Mouse (Mus musculus) limb, embryonic 10.5 days (tissue): ENCODE results near the gene Shisal1. TPM values are rescaled to one million over a fixed set of nuclear protein-coding genes. Genes with fewer than 3 reads are reported as not detected.

Experiments
- DNase-seq: peaks from one replicate; pipeline ENCODE4 v3.0.0-alpha.2; 2017; ENCODE audit warnings: low spot score
- H3K27ac ChIP-seq: fragments of 300-500 bp; sonication (generic); 2 replicates; pipeline ENCODE4 v1.5.1; 2016; ENCODE audit warnings: mild to moderate bottlenecking
- H3K27me3 ChIP-seq: fragments of 300-500 bp; sonication (generic); 2 replicates; pipeline ENCODE4 v1.6.1; 2016; ENCODE audit warnings: low read depth, mild to moderate bottlenecking; ENCODE audit not compliant: poor library complexity, severe bottlenecking
- H3K36me3 ChIP-seq: fragments of 300-500 bp; sonication (generic); 2 replicates; pipeline ENCODE4 v1.6.1; 2016; ENCODE audit warnings: mild to moderate bottlenecking, moderate library complexity
- H3K4me1 ChIP-seq: fragments of 300-500 bp; sonication (generic); 2 replicates; pipeline ENCODE4 v1.6.1; 2016
- H3K4me3 ChIP-seq: fragments of 300-500 bp; sonication (generic); 2 replicates; pipeline ENCODE4 v1.5.1; 2016; ENCODE audit warnings: mild to moderate bottlenecking, moderate library complexity
- H3K9me3 ChIP-seq: fragments of 300-500 bp; sonication (generic); replicated peaks from 2 replicates; pipeline ENCODE4 v1.6.1; 2016; ENCODE audit warnings: mild to moderate bottlenecking
- WGBS: fragments of 180-500 bp; shearing (Covaris S2); methylation state at CpG from one replicate; pipeline ENCODE4 v1.1.7; 2016; 5-methylcytosine and 5-hydroxymethylcytosine counted together
- polyA plus RNA-seq: library from polyadenylated mRNA; unstranded; fragments of >200 nt; fragmentation: Nextera tagmentation; extraction: Ambion mirVana; gene quantifications from 2 replicates; pipeline ENCODE4 v1.2.1, GENCODE M21; 2016

Shisal1 gene
- polyA plus RNA-seq, 1 experiment from 2014 or later: 0.73 TPM

DNA sequence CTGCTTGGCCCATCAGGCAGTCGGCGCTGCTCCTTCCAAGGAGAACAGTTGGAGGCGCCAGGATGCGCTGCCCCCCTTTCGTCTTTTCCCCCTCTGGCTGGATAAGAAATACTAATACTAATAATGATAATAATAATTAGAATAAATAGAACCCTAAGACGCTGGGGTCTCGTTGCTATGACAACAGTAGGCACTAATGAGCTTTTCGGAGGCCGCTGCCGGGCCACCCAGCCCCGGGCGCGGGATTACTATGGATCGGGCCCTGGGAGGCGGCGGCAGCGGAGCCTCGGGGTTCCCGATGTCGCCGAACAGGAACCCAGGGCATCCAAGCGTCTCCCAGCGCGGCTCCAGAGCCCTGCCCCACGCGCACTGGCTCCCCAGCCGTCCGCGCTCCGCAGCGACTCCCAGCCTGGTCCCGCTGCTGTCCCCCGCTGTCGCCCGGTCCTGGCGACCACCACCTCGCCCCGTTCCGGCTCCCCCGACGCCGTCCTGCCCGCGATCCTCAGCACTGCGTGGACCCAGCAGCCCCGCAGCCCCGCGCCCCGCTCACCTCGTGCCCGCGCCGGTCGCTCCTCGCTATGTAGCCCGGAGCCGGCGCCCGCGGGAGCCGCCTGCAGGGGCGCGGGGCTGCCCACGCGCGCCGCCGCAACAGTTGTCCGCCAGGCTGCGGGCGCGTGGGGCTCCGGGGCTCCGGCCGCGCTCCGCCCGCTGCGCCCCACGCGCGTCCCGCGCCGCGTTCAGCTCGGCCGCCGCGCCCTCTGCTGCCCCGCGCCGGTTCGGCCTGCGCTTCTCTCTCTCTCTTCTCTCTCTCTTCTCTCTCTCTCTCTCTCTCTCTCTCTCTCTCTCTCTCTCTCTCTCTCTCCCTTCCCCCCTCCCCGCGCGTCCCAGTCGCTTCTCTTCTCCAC is 833 bp downstream of the Shisal1 start:
- Histone ChIP-seq H3K27me3 (peaks cover 100% of the 10 kb centered on the region), H3K27ac (peak overlapping the region; percentile 80), H3K4me1 (peaks cover 48% of the 10 kb centered on the region), H3K4me3 (peak overlapping the region; percentile 65), H3K9me3 (no peaks in the 10 kb centered on the region), H3K36me3 (no peaks in the 10 kb centered on the region)
- 3% methylated on average over 94 of the region's 99 CpGs for WGBS
- peak; percentile 66 for DNase-seq

DNA sequence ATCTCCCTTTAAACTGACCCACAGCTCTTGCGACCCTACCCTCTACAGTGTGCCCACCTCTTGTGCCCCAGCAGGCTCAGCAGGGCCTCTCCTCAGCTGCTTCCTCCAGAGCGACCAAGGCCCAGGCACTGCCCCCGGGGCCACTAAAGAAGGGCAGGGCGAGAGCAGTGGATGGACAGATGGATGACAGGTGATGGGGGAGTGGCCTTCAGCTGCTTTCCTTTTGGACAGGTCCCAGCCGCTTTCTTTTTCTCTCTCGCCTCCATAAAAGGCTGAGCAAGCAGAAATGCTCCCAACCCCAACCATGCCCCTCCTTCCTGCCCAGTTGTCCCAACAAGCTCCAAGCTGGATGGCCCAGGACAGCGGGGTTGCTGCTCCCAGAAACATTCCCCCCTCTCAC is 2.7 kb downstream of the Shisal1 start:
- 27% methylated on average over 7 of the region's 7 CpGs for WGBS
- DNase-seq: no peak
- no peaks in the 10 kb centered on the region for H3K36me3 ChIP-seq
- peaks cover 37% of the 10 kb centered on the region for H3K4me1 ChIP-seq
- H3K9me3 ChIP-seq: no peaks in the 10 kb centered on the region
- no peak overlapping the region for H3K4me3 ChIP-seq
- H3K27me3 ChIP-seq: peaks cover 100% of the 10 kb centered on the region
- H3K27ac ChIP-seq: no peak overlapping the region

DNA sequence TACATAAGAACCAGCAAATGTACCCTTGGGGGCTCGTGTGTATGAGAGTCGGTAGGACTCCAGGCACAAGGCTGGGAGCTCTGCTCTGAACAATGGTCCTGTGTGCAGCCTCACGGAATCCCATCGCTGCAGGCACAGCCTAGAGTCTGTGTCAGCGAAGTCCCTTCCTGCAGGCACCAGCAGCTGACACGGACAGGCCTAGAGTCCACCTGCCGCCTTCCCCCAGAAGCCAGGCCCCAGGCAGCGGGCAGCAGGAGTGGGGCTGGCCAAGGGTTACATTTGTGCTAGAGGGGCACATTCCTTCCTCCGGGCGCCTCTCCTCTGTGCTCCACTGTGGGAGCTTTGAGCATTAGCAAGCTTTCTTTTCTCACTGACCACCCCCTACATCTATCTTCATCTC is 3.3 kb downstream of the Shisal1 start:
- Histone ChIP-seq H3K27me3 (peaks cover 99% of the 10 kb centered on the region), H3K4me3 (no peak overlapping the region), H3K27ac (no peak overlapping the region), H3K36me3 (no peaks in the 10 kb centered on the region), H3K9me3 (no peaks in the 10 kb centered on the region), H3K4me1 (peaks cover 37% of the 10 kb centered on the region)
- no peak for DNase-seq
- 71% methylated on average over 10 of the region's 10 CpGs for WGBS

DNA sequence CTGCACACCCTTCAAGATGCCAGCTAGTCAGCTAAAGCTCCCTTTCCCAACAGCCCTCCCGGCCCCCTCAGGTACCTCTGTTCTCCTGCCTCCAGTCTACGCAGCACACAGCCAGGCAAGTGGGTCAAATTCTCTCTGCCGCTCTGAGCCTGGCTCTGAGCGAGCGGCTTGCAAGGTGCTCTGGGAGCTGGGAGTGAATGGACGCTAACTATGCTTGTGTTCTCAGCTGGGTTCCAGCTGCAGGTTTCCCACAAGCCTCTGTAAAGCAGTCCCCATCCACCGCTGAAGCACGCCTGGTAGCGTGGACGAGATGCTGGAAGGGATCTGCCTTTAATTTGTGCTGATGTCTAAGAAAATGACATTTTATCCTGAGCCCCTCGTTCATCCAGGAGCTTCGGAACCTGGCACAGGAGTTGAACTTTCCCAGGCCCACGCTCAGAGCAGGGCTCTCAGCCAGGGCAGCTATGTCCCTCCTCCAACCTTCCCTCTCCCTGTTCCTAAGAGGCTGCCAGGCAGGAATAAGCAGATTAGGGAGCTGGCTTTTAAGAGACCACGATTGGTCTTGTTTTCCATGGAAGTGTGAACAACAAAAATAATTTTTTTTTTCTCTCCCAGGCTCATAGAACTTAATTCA is 5.1 kb downstream of the Shisal1 start:
- Histone ChIP-seq H3K27me3 (peaks cover 85% of the 10 kb centered on the region), H3K4me3 (no peak overlapping the region), H3K27ac (no peak overlapping the region), H3K36me3 (no peaks in the 10 kb centered on the region), H3K9me3 (no peaks in the 10 kb centered on the region), H3K4me1 (peaks cover 35% of the 10 kb centered on the region)
- 51% methylated on average over 14 of the region's 14 CpGs for WGBS
- no peak for DNase-seq

DNA sequence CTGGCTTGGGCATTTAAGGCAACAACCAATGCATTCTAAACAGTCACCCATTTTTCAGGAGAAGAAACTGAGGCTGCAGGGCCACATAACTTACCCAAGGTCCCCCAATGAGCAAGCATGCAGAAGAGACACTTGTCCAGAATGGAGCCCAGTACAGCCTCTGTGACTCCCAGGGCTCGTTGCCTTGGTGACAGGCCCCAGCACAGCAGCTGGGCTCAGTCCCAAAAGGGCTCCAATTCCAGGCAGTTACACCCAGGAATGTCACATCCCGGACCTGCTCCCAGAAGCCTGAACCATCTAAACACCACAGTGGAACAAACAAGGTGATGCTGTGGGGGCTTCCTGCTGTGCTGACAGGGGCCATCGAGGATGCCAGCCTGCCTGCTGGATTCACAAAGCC is 6.1 kb downstream of the Shisal1 start:
- no peaks in the 10 kb centered on the region for H3K9me3 ChIP-seq
- H3K4me1 ChIP-seq: peaks cover 26% of the 10 kb centered on the region
- no peaks in the 10 kb centered on the region for H3K36me3 ChIP-seq
- H3K27ac ChIP-seq: no peak overlapping the region
- no peak overlapping the region for H3K4me3 ChIP-seq
- DNase-seq: no peak
- H3K27me3 ChIP-seq: peaks cover 75% of the 10 kb centered on the region
- WGBS: 58% methylated on average over 3 of the region's 3 CpGs

DNA sequence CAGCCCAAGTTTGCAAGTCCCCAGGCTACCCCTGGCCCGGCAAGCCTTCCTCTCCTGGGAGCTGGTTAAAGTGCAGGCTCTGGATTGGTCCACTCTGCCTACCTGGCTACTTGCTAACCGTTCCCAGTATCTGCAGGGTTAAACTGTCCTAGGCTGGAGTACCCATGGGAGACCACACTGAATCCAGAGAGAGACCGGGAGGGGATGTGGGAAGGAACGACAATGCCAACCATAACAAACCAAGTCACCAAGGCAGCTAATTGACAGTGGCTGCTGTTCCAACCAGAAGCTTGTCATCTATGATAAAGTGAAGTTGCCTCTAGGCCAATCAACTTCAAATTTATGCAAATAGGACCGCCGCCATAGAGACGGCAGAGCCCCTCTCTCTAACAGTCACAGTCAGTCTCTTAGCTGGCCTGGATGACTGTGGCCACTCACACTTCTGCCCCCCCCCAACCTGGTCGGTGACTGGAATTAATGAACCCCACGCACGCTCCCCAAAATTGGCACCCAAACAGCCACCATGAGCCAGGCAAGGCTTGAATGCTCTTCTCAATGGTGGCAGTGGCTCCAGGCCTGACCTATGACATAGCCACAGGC is 13.2 kb downstream of the Shisal1 start:
- no peak overlapping the region for H3K4me3 ChIP-seq
- WGBS: 89% methylated on average over 10 of the region's 10 CpGs
- peaks cover 5% of the 10 kb centered on the region; the same call in 1 of the 2 replicates for H3K27me3 ChIP-seq
- no peaks in the 10 kb centered on the region for H3K9me3 ChIP-seq
- no peaks in the 10 kb centered on the region for H3K36me3 ChIP-seq
- no peak overlapping the region for H3K27ac ChIP-seq
- no peaks in the 10 kb centered on the region; the same call in 1 of the 2 replicates for H3K4me1 ChIP-seq
- DNase-seq: no peak

DNA sequence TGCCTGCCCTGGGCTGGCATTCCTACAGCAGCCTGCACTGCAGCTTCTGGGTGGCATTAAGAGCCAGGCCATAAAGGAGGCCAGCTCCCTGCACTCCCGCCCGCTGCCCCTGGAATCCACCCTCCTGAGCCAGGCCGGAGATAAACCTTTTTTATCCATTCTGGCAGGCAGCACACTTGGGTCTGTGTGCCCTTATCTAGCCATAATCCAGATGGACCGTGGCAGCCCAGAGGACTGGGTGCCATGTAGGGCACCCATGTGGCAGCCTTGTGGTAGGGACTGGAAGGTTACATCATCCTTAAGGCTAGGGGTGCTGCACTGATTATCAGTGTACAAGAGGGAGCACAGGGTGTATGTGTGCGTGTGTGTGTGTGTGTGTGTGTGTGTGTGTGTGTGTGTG is 16.4 kb downstream of the Shisal1 start:
- H3K27ac ChIP-seq: no peak overlapping the region
- 82% methylated on average over 5 of the region's 5 CpGs for WGBS
- H3K36me3 ChIP-seq: no peaks in the 10 kb centered on the region
- no peak overlapping the region for H3K4me3 ChIP-seq
- no peaks in the 10 kb centered on the region; the same call in 1 of the 2 replicates for H3K4me1 ChIP-seq
- H3K27me3 ChIP-seq: no peaks in the 10 kb centered on the region
- no peaks in the 10 kb centered on the region for H3K9me3 ChIP-seq
- no peak for DNase-seq

DNA sequence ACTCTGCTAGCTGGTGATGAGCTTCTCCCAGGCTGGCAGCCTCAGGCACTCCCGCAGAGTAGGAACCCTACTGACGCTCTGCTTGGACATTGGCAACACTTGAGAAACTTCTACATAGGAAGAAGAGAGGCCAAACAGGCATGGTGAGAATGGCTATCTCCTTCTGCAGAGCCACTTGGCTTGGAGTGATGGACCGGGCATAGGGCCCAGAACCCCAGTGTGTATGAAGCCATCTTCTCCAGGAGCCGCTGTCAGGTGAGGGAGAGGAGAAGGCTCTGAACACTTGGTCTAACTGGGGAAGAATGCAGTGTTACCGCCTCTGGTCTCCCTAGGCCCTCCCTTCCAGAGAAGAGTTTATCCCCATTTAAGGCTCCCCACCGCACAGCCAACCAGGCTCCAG is 19.3 kb downstream of the Shisal1 start:
- no peak for DNase-seq
- Histone ChIP-seq H3K9me3 (no peaks in the 10 kb centered on the region), H3K4me3 (no peak overlapping the region), H3K4me1 (peaks cover 3% of the 10 kb centered on the region; the same call in 1 of the 2 replicates), H3K36me3 (no peaks in the 10 kb centered on the region), H3K27me3 (no peaks in the 10 kb centered on the region), H3K27ac (no peak overlapping the region)
- WGBS: 90% methylated on average over 6 of the region's 6 CpGs

DNA sequence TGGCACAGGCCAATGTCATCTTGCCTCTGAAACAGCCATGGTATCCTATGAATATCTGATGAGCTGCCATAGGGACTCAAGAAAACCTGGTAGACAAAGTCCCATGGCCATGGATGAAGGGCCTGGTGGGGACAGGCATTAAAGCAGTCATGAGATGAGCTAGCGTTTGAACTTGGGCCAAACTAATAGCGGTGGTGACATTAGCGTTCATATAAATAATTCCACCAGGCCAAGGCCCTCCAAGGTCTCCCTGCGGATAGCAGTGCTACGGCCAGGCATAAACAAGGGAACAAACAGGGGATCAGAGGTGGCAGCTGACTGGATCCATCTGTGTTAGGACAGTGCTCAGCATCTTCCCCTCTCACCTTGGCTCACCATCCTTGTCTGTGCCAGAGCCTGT is 21.2 kb downstream of the Shisal1 start:
- WGBS: 88% methylated on average over 5 of the region's 5 CpGs
- Histone ChIP-seq H3K9me3 (no peaks in the 10 kb centered on the region), H3K27me3 (peaks cover 13% of the 10 kb centered on the region; the same call in 1 of the 2 replicates), H3K36me3 (no peaks in the 10 kb centered on the region), H3K27ac (no peak overlapping the region), H3K4me3 (no peak overlapping the region), H3K4me1 (peaks cover 12% of the 10 kb centered on the region)
- DNase-seq: no peak

DNA sequence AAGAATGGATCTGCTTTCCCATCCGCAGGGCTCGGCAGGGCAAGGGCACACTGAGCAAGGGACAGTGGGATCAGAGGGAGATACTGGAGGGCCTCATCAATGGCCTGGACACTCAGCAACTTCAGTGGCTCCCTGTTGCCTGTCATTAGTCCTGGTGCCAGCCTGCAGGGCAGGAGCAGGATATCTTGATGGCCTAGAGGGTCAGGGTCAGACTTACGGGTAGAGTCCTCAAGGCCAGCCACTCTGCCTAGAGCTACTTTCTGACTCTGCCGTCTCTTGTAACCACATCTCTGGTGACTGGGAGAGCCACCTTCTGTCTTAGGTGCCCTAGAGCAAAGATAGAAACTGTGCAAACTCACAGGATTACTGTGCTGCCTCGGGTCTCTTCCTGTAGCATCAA is 23.1 kb downstream of the Shisal1 start:
- Histone ChIP-seq H3K9me3 (no peaks in the 10 kb centered on the region), H3K4me3 (no peak overlapping the region), H3K36me3 (no peaks in the 10 kb centered on the region), H3K27ac (no peak overlapping the region), H3K4me1 (peaks cover 24% of the 10 kb centered on the region), H3K27me3 (peaks cover 29% of the 10 kb centered on the region)
- 84% methylated on average over 5 of the region's 5 CpGs for WGBS
- no peak for DNase-seq

DNA sequence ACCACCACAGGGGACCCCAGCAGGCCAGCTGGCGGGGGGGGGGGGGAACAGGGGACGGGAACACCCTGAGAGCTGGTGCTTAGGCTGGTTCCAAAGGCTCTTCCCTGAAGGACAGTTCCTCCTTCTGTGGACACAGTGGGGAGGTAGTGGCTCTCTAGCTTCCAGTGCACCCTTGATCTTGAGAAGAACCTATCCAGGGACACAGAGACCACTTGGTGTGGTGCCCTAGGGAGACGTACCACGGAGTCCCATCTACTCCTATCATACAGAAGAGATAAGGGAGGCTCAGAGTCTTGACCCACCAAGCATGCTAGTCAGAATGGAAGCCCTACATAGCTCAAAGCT is 28.7 kb downstream of the Shisal1 start:
- H3K4me3 ChIP-seq: no peak overlapping the region
- H3K27ac ChIP-seq: no peak overlapping the region
- H3K4me1 ChIP-seq: peaks cover 39% of the 10 kb centered on the region
- DNase-seq: no peak
- no peaks in the 10 kb centered on the region for H3K36me3 ChIP-seq
- H3K9me3 ChIP-seq: no peaks in the 10 kb centered on the region
- peaks cover 63% of the 10 kb centered on the region for H3K27me3 ChIP-seq
- WGBS: 52% methylated on average over 4 of the region's 4 CpGs

DNA sequence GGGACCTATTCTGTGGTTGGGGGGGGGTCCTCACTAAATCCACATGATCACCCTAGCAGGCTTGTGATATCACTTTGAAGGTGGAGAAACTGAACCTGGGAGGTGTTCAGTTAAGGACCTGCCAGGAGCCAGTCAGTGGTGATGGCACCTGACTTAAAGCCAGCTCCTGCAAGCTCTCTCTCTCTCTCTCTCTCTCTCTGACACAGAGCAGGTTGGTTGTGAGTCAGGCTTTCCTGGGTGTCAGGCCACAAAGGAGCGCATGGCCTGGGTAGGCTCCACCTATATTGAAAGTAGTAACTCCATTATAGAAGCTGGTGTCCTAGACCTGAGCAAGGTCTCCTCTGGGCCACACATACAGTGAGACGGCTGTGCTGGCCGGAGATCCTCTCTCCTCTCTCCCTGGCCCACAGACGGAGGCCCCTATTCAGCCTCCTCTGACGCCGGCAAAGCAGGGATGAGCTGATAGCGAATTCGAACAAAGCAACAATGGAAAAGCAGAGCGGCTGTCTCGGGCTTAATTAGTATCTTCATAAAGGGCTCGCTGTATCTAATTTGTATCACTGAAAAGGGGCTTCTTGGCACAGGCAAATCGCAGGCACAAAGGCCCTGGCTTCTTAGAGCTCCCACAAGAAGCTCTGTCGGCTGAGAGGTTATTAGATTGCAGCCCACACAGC is 29.2 kb downstream of the Shisal1 start:
- H3K27ac ChIP-seq: no peak overlapping the region
- H3K4me1 ChIP-seq: peaks cover 44% of the 10 kb centered on the region
- no peak for DNase-seq
- WGBS: 56% methylated on average over 13 of the region's 13 CpGs
- H3K9me3 ChIP-seq: no peaks in the 10 kb centered on the region
- peaks cover 67% of the 10 kb centered on the region for H3K27me3 ChIP-seq
- no peaks in the 10 kb centered on the region for H3K36me3 ChIP-seq
- H3K4me3 ChIP-seq: no peak overlapping the region

DNA sequence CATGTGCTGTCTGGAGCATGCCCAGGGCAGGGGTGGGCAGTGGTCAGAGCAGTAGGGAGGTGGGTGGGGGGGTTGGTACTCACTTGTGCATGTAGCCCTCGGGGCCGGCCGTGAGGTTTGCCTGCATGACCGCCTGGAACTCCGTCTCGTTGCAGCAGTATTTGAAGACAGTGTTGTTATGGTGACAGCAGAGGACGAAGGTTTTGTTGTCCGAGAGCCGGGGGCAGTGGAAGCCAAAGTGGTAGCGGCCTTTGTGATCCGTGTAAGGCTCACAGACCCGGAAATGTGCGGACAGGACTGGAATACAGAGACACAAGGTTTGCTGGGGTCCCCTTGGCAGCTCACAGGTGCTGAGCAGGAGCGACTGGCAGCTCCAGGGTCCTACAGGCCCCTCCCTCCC is 29.9 kb downstream of the Shisal1 start:
- no peak for DNase-seq
- no peaks in the 10 kb centered on the region for H3K36me3 ChIP-seq
- H3K9me3 ChIP-seq: no peaks in the 10 kb centered on the region
- H3K27ac ChIP-seq: no peak overlapping the region
- WGBS: 92% methylated on average over 14 of the region's 14 CpGs
- H3K27me3 ChIP-seq: peaks cover 66% of the 10 kb centered on the region
- H3K4me1 ChIP-seq: peaks cover 50% of the 10 kb centered on the region
- H3K4me3 ChIP-seq: no peak overlapping the region
